Comparison of ENCODE assay signal across 16 mouse cellular contexts in genomic region chr1:54765632-54766238, GRCm38 (mm10).
A peak's percentile ranks its signal among the peaks of the same experiment; 100 is the strongest.
DNase-seq lines count a peak whose midpoint lies in the region; ATAC-seq and TF ChIP-seq lines count a peak whose summit lies in the region.
"Had no signal": no experiment of that assay in that cellular context is flagged by ENCODE, and none has a peak within 500 bp of the region (broad histone marks: within the 10 kb centered on the region; RNA-seq: fewer than 3 reads in every experiment).

No protein-coding gene starts in this region.

- peak; percentile 71 for DNase-seq in gastrocnemius, adult 18-20 months (ENCODE audit: low spot score)
- no peak for DNase-seq in gastrocnemius, postnatal 4 days (ENCODE audit: low spot score in 2 of 2)
- DNase-seq in liver, adult 2 months (ENCODE audit: extremely low read depth, low read depth, low spot score): peak; percentile 65
- DNase-seq in liver, postnatal 0 days: no peak
- peak; percentile 70 for DNase-seq in fibroblast of lung, adult 2 months (ENCODE audit: low read depth)
- peak; percentile 60 for DNase-seq in lung, postnatal 14 days
- no peak for DNase-seq in forebrain, embryonic 10.5 days (ENCODE audit: extremely low spot score, low spot score)
- no peak for DNase-seq in left cerebral cortex, postnatal 4 days
- DNase-seq: cerebellum, adult 11 months; kidney, postnatal 25 days; right cerebral cortex, postnatal 25 days; thymus, postnatal 4 days had no signal

- no peaks in the 10 kb centered on the region for H3K27me3 ChIP-seq in liver, adult 2 months (ENCODE audit: control insufficient read depth, insufficient read depth, low read length)
- no peaks in the 10 kb centered on the region for H3K27me3 ChIP-seq in liver, postnatal 0 days (ENCODE audit: insufficient read depth, low read length)
- no peaks in the 10 kb centered on the region for H3K27me3 ChIP-seq in forebrain, embryonic 10.5 days (ENCODE audit: poor library complexity, severe bottlenecking)
- H3K27me3 ChIP-seq: forebrain, embryonic 15.5 days; heart, embryonic 13.5 days; hindbrain, embryonic 15.5 days had no signal

- TF ChIP-seq CTCF in liver, adult 2 months (IDR thresholded peaks at IDR 0.05; ENCODE audit: low read depth, low read length): no peak
- no peak for TF ChIP-seq CTCF in liver, postnatal 0 days (IDR thresholded peaks at IDR 0.05; ENCODE audit: low read depth)

- H3K4me2 ChIP-seq in liver, postnatal 0 days (ENCODE audit: low read depth, low read length): no peak overlapping the region
- H3K4me2 ChIP-seq: forebrain, embryonic 15.5 days; heart, embryonic 13.5 days; hindbrain, embryonic 15.5 days had no signal

- TF ChIP-seq EP300 in liver, postnatal 0 days (IDR thresholded peaks at IDR 0.05; ENCODE audit: low read depth): no peak

- ATAC-seq in liver, postnatal 0 days: no peak
- ATAC-seq: forebrain, embryonic 15.5 days had no signal

- peaks cover 3% of the 10 kb centered on the region; the same call in 1 of the 2 replicates for H3K4me1 ChIP-seq in liver, adult 2 months (ENCODE audit: control insufficient read depth, insufficient read depth, low read length)
- no peaks in the 10 kb centered on the region for H3K4me1 ChIP-seq in liver, postnatal 0 days (ENCODE audit: insufficient read depth)
- H3K4me1 ChIP-seq in forebrain, embryonic 10.5 days: peaks cover 15% of the 10 kb centered on the region
- H3K4me1 ChIP-seq: heart, embryonic 13.5 days had no signal

- H3K9ac ChIP-seq in liver, adult 2 months (ENCODE audit: low read depth, low read length): no peak overlapping the region
- H3K9ac ChIP-seq in liver, postnatal 0 days (replicated peaks): no peak overlapping the region
- H3K9ac ChIP-seq: forebrain, embryonic 15.5 days; heart, embryonic 13.5 days; hindbrain, embryonic 15.5 days had no signal

- H3K9me3 ChIP-seq in liver, postnatal 0 days (ENCODE audit: low read length): peaks cover under 1% of the 10 kb centered on the region; the same call in 1 of the 2 replicates
- no peaks in the 10 kb centered on the region for H3K9me3 ChIP-seq in forebrain, embryonic 10.5 days
- H3K9me3 ChIP-seq: forebrain, embryonic 15.5 days; G1E; hindbrain, embryonic 15.5 days had no signal

- H3K4me3 ChIP-seq in liver, adult 2 months (ENCODE audit: insufficient read depth, low read depth, low read length): no peak overlapping the region
- no peak overlapping the region for H3K4me3 ChIP-seq in liver, postnatal 0 days (ENCODE audit: low read depth, low read length)
- no peak overlapping the region for H3K4me3 ChIP-seq in forebrain, embryonic 10.5 days
- H3K4me3 ChIP-seq: forebrain, embryonic 15.5 days; heart, embryonic 13.5 days; hindbrain, embryonic 15.5 days had no signal

- intact Hi-C loops in left cerebral cortex, postnatal 4 days (cut with DNase I): no loop called here

- H3K36me3 ChIP-seq in liver, adult 2 months (ENCODE audit: control insufficient read depth, insufficient read depth, low read length): peaks cover 2% of the 10 kb centered on the region; the same call in 1 of the 2 replicates
- H3K36me3 ChIP-seq in liver, postnatal 0 days (replicated peaks; ENCODE audit: insufficient read depth, low read length): peaks cover 4% of the 10 kb centered on the region
- no peaks in the 10 kb centered on the region for H3K36me3 ChIP-seq in forebrain, embryonic 10.5 days (replicated peaks)
- H3K36me3 ChIP-seq: G1E had no signal

- H3K79me2 ChIP-seq in liver, adult 2 months (ENCODE audit: control insufficient read depth, insufficient read depth, low read length): no peaks in the 10 kb centered on the region

- TF ChIP-seq POLR2A in liver, adult 2 months (IDR thresholded peaks at IDR 0.05; ENCODE audit: extremely low read depth, insufficient read depth, low read length): no peak

- H3K27ac ChIP-seq in liver, adult 2 months (replicated peaks; ENCODE audit: insufficient read depth, low read depth, low read length): 0 out of 2 replicates have a peak overlapping the region, but pooled peaks have one; percentile 15
- no peak overlapping the region for H3K27ac ChIP-seq in liver, postnatal 0 days (ENCODE audit: low read depth)
- no peak overlapping the region for H3K27ac ChIP-seq in forebrain, embryonic 10.5 days
- H3K27ac ChIP-seq: forebrain, embryonic 15.5 days; heart, embryonic 13.5 days; hindbrain, embryonic 15.5 days had no signal

- whole genome bisulfite sequencing in liver, adult 2 months: 75% methylated on average over 2 of the region's 2 CpGs
- 72% methylated on average over 2 of the region's 2 CpGs for WGBS in liver, postnatal 0 days (ENCODE audit: insufficient replicate concordance)
- 87% methylated on average over 2 of the region's 2 CpGs for WGBS in forebrain, embryonic 10.5 days

Comparison
In these comparisons a context has a peak if more than half of its experiments do, and no peak if none do; other contexts are left out.
1. DNase-seq: peak in gastrocnemius, adult 18-20 months (single experiment), liver, adult 2 months (single experiment), fibroblast of lung, adult 2 months (single experiment) and lung, postnatal 14 days (single experiment); none in gastrocnemius, postnatal 4 days (0 of 2), liver, postnatal 0 days (single experiment), forebrain, embryonic 10.5 days (single experiment) and left cerebral cortex, postnatal 4 days (single experiment).